Mouse (Mus musculus): Measurements from ENCODE around the gene Cptp.

Gene Cptp

GRCm38 (mm10) chr4:155887674-155888073, 18.4 kb upstream of the Cptp start:
- no peak for DNase-seq (ENCODE audit: low spot score)

DNA sequence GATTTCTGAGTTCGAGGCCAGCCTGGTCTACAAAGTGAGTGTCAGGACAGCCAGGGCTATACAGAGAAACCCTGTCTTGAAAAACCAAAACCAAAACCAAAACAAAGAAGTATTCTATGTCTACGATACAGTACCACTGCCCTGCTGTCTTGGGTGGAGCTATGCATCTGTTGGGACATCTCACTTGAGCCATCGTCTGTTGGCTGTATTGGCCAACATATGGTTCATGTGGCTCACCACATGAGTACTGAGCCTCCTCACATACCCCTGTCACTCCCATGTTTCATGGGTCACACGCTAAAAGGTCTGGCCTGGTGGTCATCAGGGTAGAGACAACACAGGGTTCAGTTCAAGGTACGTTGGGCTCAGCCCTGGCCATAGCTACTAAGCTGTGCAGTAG, 17.1 kb upstream of the Cptp start:
- DNase-seq (ENCODE audit: low spot score) = no peak

- DNase-seq (ENCODE audit: low spot score) = no peak
Observed at GRCm38 (mm10) chr4:155883587-155883986, 14.3 kb upstream of the Cptp start.

GRCm38 (mm10) chr4:155871404-155871803, 2.2 kb upstream of the Cptp start:
- DNase-seq (ENCODE audit: low spot score) = no peak

GRCm38 (mm10) chr4:155868614-155869298, 484 bp downstream of the Cptp start:
- no peak for DNase-seq (ENCODE audit: low spot score)

GRCm38 (mm10) chr4:155863001-155863400, 6.2 kb downstream of the Cptp start, which contains the start of gene Tas1r3:
Gene Tas1r3, minus strand, starts transcription at chr4:155863362.
- DNase-seq (ENCODE audit: low spot score) = no peak

- no peak for DNase-seq (ENCODE audit: low spot score)
Observed at GRCm38 (mm10) chr4:155861787-155862186, 7.5 kb downstream of the Cptp start.

DNA sequence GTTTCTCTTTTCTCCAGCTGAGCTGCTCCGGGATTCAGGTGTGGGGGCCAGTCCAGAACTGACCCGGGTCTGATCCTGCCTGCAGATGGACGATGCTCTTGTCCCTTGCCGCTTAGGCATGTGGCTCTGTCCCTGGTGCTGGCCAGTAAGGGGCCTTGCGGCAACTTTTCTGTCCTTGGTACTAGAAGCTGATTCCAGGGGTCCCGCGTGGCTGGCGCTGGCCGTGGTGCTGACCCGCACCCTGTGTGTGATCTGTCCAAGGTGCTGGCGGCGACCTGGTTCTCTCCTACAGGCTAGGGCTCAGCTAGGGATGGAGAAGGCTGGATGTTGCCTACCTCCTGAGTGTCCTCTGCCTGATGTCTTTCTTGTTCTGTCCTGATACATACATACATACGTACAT, 9.9 kb downstream of the Cptp start:
- DNase-seq (ENCODE audit: low spot score) = no peak

GRCm38 (mm10) chr4:155856881-155857280, 12.4 kb downstream of the Cptp start:
- no peak for DNase-seq (ENCODE audit: low spot score)

GRCm38 (mm10) chr4:155856071-155856470, 13.2 kb downstream of the Cptp start:
- DNase-seq (ENCODE audit: low spot score) = no peak

DNA sequence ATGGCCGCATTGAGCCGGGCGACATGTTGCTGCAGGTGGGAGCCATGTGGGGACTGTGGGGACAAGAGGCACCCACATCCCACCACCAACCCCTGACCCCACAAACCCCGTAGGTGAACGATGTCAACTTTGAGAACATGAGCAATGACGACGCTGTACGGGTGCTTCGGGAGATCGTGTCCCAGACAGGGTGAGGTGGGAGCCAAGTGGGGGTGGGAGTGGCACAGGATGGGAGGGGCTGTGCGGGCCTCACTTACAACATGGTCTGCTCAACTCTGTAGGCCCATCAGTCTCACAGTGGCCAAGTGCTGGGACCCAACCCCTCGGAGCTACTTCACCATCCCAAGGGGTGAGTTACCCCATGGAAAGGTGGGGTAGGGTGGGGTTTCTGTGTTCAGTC, 14.2 kb downstream of the Cptp start:
- DNase-seq (ENCODE audit: low spot score) = no peak

GRCm38 (mm10) chr4:155853421-155853820, 15.8 kb downstream of the Cptp start:
- no peak for DNase-seq (ENCODE audit: low spot score)

DNA sequence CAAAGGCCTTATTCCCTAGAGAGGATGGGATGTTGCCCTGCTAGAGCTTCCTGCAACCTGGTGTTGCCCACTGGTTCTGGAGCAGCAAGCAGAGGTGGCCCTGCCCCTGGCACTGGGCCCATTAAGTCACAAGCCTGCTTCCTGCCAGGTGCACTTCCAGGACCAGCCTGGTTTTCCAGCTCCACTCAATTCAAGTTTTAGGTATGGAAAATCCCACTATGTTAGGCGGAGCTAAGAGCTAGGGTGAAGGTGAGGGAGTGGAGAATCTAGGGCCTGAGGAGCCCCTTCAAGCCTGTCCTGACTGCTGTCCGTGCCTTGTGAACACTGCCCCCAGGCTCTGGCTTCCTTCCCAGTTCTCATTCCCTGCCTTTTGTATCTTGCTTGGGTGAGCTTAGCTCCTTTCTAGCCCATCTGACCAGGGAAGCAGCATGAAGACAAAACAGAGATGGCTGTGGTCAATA, 17.3 kb downstream of the Cptp start:
- DNase-seq (ENCODE audit: low spot score) = no peak

DNA sequence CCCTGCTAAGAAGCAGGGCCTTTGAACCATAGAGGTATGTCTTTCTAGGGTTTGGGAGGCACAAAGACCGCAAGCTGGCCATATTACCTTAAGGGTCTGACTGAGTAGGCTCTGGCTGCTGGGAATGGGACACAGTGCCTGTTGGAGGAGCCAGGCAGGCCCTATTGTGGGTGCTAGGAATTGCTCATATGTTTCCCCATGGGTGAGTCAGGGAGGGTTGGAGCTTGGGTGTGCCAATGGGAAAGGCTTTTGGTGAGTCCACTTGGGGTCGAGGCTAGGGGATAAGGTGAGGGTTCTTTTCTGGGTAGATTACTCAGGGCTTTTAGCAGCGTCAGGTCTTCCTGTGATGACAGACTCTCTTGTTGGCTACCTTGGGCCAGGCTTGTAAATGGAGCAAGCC, 17.9 kb downstream of the Cptp start:
- no peak for DNase-seq (ENCODE audit: low spot score)

GRCm38 (mm10) chr4:155849792-155850451, 19.3 kb downstream of the Cptp start:
- DNase-seq (ENCODE audit: low spot score) = no peak

GRCm38 (mm10) chr4:155849391-155849790, 19.8 kb downstream of the Cptp start:
- DNase-seq (ENCODE audit: low spot score) = no peak

DNA sequence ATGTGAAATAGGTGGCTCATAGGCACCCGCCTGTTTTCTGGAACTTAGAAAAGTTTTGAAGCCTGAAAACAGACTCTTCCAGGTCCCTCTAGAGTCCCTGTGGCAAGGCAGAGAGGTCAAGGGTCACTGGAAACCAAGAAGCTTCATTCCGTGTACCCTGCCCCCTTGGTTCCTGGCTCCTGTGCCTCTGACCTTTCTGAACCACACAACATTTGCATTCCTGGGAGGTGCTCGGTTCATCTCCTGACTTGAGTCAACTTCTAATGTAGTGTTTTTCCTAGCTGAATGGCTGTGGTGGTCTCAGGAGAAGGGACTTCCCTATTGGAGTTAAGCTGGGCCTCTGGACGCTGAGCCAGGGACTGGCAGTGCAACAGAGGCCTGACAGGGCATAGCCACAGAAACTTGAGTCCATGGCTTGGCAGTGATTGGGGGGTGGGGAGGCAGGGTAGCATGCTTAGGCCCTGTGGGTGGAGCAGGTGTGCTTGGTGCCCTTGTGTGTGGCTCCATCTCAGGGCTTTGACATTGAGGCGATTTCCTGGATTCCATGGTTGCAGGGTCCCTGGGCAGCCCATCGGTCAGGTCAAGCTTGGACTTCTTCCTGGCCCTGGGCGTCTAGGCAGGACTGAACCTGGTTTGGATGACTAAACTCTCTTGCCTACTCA, 20.7 kb downstream of the Cptp start:
- no peak for DNase-seq (ENCODE audit: low spot score)

DNA sequence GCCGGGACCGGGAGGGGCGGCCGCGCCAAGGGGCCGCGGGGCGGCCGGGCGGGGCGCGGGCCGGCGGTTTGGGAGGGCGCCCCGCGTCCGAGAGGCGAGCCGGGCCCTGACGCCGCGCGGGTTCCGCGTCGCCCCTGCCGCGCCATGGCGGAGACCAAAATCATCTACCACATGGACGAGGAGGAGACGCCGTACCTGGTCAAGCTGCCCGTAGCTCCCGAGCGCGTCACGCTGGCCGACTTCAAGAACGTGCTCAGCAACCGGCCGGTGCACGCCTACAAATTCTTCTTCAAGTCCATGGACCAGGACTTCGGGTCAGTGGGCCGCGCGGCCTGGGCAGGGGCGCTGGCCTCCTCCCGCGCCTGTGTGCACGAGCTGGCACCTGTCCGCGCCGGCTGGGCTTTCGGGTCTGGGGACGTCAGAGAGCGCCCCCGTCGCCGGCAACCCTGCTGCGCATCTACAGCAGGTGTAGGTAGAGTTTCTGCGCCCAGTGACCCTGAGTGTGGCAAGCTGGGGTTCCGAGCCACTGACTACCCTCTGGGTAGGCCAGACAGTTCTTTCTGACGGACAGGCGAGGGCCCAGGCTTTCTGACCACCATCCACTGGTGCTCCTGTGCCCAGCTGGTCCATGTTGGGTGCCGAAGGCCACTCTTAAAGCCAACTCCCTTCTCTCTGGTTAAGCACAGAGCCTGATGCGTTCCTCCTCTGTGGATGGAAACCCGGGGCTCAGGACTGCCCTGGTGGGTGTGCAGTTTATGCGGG, 21.5 kb downstream of the Cptp start:
- DNase-seq (ENCODE audit: low spot score) = no peak

GRCm38 (mm10) chr4:155846871-155847578, 22.2 kb downstream of the Cptp start, which contains the start of gene Dvl1:
Gene Dvl1, plus strand, starts transcription at chr4:155847402.
- peak; percentile 81 for DNase-seq (ENCODE audit: low spot score)

GRCm38 (mm10) chr4:155843231-155843630, 26.0 kb downstream of the Cptp start:
- DNase-seq (ENCODE audit: low spot score) = no peak

DNA sequence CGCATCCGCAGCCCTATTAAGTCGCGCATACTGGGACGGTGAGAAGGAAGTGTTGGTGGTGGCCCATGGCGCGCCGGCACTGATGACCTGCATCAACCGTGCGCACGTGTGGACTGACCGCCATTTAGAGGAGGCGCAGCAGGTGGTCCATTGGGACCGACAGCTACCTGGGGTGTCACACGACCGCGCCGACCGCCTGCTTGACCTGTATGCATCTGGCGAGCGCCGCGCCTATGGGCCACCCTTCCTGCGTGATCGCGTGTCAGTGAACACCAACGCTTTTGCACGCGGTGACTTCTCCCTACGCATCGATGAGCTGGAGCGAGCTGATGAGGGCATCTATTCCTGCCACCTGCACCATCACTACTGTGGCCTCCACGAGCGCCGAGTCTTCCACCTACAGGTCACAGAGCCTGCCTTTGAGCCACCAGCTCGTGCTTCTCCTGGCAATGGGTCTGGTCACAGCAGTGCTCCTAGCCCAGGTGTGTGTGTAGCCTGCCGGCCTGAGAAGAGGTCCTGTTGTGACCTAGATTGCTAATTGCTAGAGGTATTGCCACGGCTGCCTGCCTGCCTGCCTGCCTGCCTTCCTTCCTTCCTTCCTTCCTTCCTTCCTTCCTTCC, 27.5 kb downstream of the Cptp start:
- no peak for DNase-seq (ENCODE audit: low spot score)

Measured in c-Kit-positive CD71-positive TER-119-positive erythroid progenitor cells, embryonic 14.5 days (primary cell).